Mouse (Mus musculus): ENCODE measurements at regions not wholly inside any gene's neighbourhood (a gene's known extent, or its start where the extent isn't known, plus 50 kb on each side); places are given as distances from the start of the nearest gene placed in this dataset.

DNA sequence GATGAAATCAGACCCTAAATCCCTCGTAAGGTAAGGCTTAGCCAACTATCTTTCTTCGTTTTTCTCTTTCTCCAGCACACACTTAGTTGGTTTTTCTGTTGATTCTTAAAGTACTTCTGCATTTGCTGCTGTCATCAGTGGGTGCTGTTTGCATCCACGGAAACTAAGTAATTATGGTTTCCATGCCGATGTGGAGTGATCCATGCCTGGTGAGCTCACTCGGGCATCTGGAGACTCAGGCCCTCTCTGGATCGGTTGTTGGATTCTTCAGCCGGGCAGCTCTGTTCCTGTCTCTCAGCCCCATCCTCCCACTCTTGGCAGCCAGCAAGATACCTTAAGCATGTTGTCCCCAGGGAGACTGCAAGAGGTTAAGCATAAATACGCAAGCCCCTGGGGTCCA, 97.4 kb upstream of the Cacna1e start:
- Histone ChIP-seq H3K9me3 (replicated peaks; ENCODE audit: low read length) (no peaks in the 10 kb centered on the region), H3K4me3 (replicated peaks; ENCODE audit: low read depth, low read length) (no peak overlapping the region), H3K27me3 (ENCODE audit: insufficient read depth, low read length) (no peaks in the 10 kb centered on the region), H3K4me2 (ENCODE audit: low read length) (no peak overlapping the region), H3K36me3 (ENCODE audit: insufficient read depth, low read length) (no peaks in the 10 kb centered on the region), H3K27ac (no peak overlapping the region), H3K9ac (ENCODE audit: low read depth, low read length) (no peak overlapping the region), H3K4me1 (replicated peaks; ENCODE audit: insufficient read depth, low read length) (no peaks in the 10 kb centered on the region)
- 64% methylated on average over 8 of the region's 8 CpGs for WGBS
- no peak for ATAC-seq (replicated peaks; ENCODE audit: low FRiP score, low read depth)
- no peak for TF ChIP-seq CTCF (IDR thresholded peaks at IDR 0.05; ENCODE audit: low read depth)
- DNase-seq (ENCODE audit: low spot score): no peak

GRCm38 (mm10) chr1:154975732-154976131, 91.4 kb upstream of the Cacna1e start:
- Histone ChIP-seq H3K4me2 (ENCODE audit: low read length) (no peak overlapping the region), H3K36me3 (ENCODE audit: insufficient read depth, low read length) (no peaks in the 10 kb centered on the region), H3K27ac (no peak overlapping the region), H3K4me1 (replicated peaks; ENCODE audit: insufficient read depth, low read length) (no peaks in the 10 kb centered on the region), H3K9me3 (replicated peaks; ENCODE audit: low read length) (no peaks in the 10 kb centered on the region), H3K9ac (ENCODE audit: low read depth, low read length) (no peak overlapping the region), H3K27me3 (ENCODE audit: insufficient read depth, low read length) (no peaks in the 10 kb centered on the region), H3K4me3 (replicated peaks; ENCODE audit: low read depth, low read length) (no peak overlapping the region)
- no peak for TF ChIP-seq CTCF (IDR thresholded peaks at IDR 0.05; ENCODE audit: low read depth)
- WGBS: 81% methylated on average over 4 of the region's 4 CpGs
- DNase-seq (ENCODE audit: low spot score): no peak
- ATAC-seq (replicated peaks; ENCODE audit: low FRiP score, low read depth): no peak

- Histone ChIP-seq H3K36me3 (ENCODE audit: insufficient read depth, low read length) (no peaks in the 10 kb centered on the region), H3K4me2 (ENCODE audit: low read length) (no peak overlapping the region), H3K9me3 (replicated peaks; ENCODE audit: low read length) (no peaks in the 10 kb centered on the region), H3K4me1 (replicated peaks; ENCODE audit: insufficient read depth, low read length) (no peaks in the 10 kb centered on the region), H3K27ac (no peak overlapping the region), H3K9ac (ENCODE audit: low read depth, low read length) (no peak overlapping the region), H3K27me3 (ENCODE audit: insufficient read depth, low read length) (no peaks in the 10 kb centered on the region), H3K4me3 (replicated peaks; ENCODE audit: low read depth, low read length) (no peak overlapping the region)
- DNase-seq (ENCODE audit: low spot score): no peak
- ATAC-seq (replicated peaks; ENCODE audit: low FRiP score, low read depth): no peak
- no peak for TF ChIP-seq CTCF (IDR thresholded peaks at IDR 0.05; ENCODE audit: low read depth)
- WGBS: 81% methylated on average over 4 of the region's 4 CpGs
These were observed 77.0 kb upstream of the Cacna1e start for GRCm38 (mm10) chr1:154961271-154961670.

- no peaks in the 10 kb centered on the region for H3K4me1 ChIP-seq (replicated peaks; ENCODE audit: insufficient read depth, low read length)
- no peak overlapping the region for H3K4me3 ChIP-seq (replicated peaks; ENCODE audit: low read depth, low read length)
- DNase-seq (ENCODE audit: low spot score) (no peak), ATAC-seq (replicated peaks; ENCODE audit: low FRiP score, low read depth) (no peak)
- H3K9me3 ChIP-seq (replicated peaks; ENCODE audit: low read length): no peaks in the 10 kb centered on the region
- H3K36me3 ChIP-seq (ENCODE audit: insufficient read depth, low read length): no peaks in the 10 kb centered on the region
- TF ChIP-seq CTCF (IDR thresholded peaks at IDR 0.05; ENCODE audit: low read depth): no peak
- 32% methylated on average over 5 of the region's 5 CpGs for WGBS
- H3K27ac ChIP-seq: no peak overlapping the region
- no peak overlapping the region for H3K9ac ChIP-seq (ENCODE audit: low read depth, low read length)
- no peaks in the 10 kb centered on the region for H3K27me3 ChIP-seq (ENCODE audit: insufficient read depth, low read length)
- no peak overlapping the region for H3K4me2 ChIP-seq (ENCODE audit: low read length)
These were observed 72.3 kb upstream of the Cacna1e start for GRCm38 (mm10) chr1:154956625-154957031.

- WGBS: 89% methylated on average over 2 of the region's 2 CpGs
These were observed 68.4 kb upstream of the Cacna1e start for GRCm38 (mm10) chr1:154952679-154953078.

More at GRCm38 (mm10) chr1:154952679-154953078, 68.4 kb upstream of the Cacna1e start:
- H3K4me1 ChIP-seq (replicated peaks; ENCODE audit: insufficient read depth, low read length): no peaks in the 10 kb centered on the region
- no peaks in the 10 kb centered on the region for H3K36me3 ChIP-seq (ENCODE audit: insufficient read depth, low read length)
- H3K9me3 ChIP-seq (replicated peaks; ENCODE audit: low read length): no peaks in the 10 kb centered on the region
- H3K4me2 ChIP-seq (ENCODE audit: low read length): no peak overlapping the region
- TF ChIP-seq CTCF (IDR thresholded peaks at IDR 0.05; ENCODE audit: low read depth): no peak
- H3K9ac ChIP-seq (ENCODE audit: low read depth, low read length): no peak overlapping the region
- no peak for DNase-seq (ENCODE audit: low spot score)
- no peak overlapping the region for H3K4me3 ChIP-seq (replicated peaks; ENCODE audit: low read depth, low read length)
- H3K27ac ChIP-seq: no peak overlapping the region
- no peak for ATAC-seq (replicated peaks; ENCODE audit: low FRiP score, low read depth)
- H3K27me3 ChIP-seq (ENCODE audit: insufficient read depth, low read length): no peaks in the 10 kb centered on the region

Data from kidney, postnatal 0 days (tissue).